In the genomic region with DNA sequence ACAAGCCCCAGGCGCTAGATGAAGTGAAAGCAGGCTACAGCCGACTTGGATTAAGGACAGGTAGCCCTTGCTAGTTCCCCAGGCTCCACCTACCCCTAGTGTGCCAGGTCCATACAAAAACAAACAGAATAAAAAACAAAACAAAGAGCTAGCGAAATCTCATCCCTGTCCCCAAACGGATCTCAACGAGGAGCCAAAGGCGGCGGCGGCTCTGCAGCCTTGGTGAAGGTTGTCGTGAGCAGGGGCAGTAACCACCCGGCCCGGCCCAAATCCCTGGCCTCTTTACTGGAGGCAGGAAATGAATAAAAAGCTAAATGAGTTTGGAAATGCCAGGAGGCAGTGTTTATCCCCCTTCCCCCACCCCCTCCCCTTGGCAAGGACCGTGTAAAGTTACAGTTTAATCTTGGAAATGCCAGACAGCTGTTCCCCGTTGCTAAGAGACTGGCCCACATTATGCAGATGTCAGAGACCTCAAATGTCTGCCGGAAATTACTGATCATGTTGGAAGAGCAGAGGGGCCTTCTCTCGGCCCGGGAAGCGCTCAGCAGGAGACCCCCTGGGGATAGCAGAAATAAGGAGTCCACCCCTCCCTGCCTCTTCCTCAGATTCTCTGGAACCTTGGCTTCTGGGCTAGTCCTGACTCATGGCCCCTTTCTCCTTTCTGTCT, we compare ENCODE assay signal across 8 mouse cellular contexts.
DNase-seq lines count a peak whose midpoint lies in the region; ATAC-seq and TF ChIP-seq lines count a peak whose summit lies in the region.

No protein-coding gene starts in this region.

- peak overlapping the region; percentile 31 for H3K9ac ChIP-seq in forebrain, embryonic 12.5 days
- H3K9ac ChIP-seq in midbrain, embryonic 11.5 days (ENCODE audit: low read length) = peak overlapping the region; percentile 56

- DNase-seq in layer of hippocampus, postnatal 10 days (ENCODE audit: low spot score in 2 of 2) = peak; percentile 56 to 59
- no peak for DNase-seq in layer of hippocampus, adult 9-10 months (ENCODE audit: low spot score)
- peak; percentile 59 for DNase-seq in adrenal gland, adult 8-10 months
- DNase-seq in heart, postnatal 36 days = peak; percentile 59 to 68
- peak; percentile 48 to 55 for DNase-seq in left cerebral cortex, adult 2 months (ENCODE audit: extremely low spot score in 1 of 2, low spot score in 2 of 2)
- peak; percentile 93 for DNase-seq in midbrain, embryonic 11.5 days (ENCODE audit: low spot score, missing footprints)
- DNase-seq in spleen, adult 18-20 months = no peak

- WGBS in forebrain, embryonic 12.5 days = 1% methylated on average over 17 of the region's 17 CpGs
- 3% methylated on average over 17 of the region's 17 CpGs for WGBS in midbrain, embryonic 11.5 days

- no peak for TF ChIP-seq CTCF in left cerebral cortex, adult 2 months (IDR thresholded peaks at IDR 0.05)

- peak overlapping the region; percentile 46 for H3K4me2 ChIP-seq in forebrain, embryonic 12.5 days
- peak overlapping the region; percentile 42 for H3K4me2 ChIP-seq in midbrain, embryonic 11.5 days

- H3K36me3 ChIP-seq in forebrain, embryonic 12.5 days (replicated peaks) = no peaks in the 10 kb centered on the region
- H3K36me3 ChIP-seq in midbrain, embryonic 11.5 days (ENCODE audit: control insufficient read depth, insufficient read depth, low read length) = no peaks in the 10 kb centered on the region

- peaks cover 4% of the 10 kb centered on the region; the same call in 1 of the 2 replicates for H3K27me3 ChIP-seq in forebrain, embryonic 12.5 days
- peaks cover 9% of the 10 kb centered on the region for H3K27me3 ChIP-seq in midbrain, embryonic 11.5 days (ENCODE audit: control insufficient read depth, insufficient read depth, low read length)

- peaks cover 84% of the 10 kb centered on the region for H3K4me1 ChIP-seq in forebrain, embryonic 12.5 days
- H3K4me1 ChIP-seq in midbrain, embryonic 11.5 days (ENCODE audit: control insufficient read depth, insufficient read depth, low read length) = peaks cover 74% of the 10 kb centered on the region

- ATAC-seq in forebrain, embryonic 12.5 days (ENCODE audit: low FRiP score) = peak; percentile 34
- ATAC-seq in midbrain, embryonic 11.5 days (ENCODE audit: low FRiP score) = peak; percentile 28; the same call in 1 of the 2 replicates

- H3K9me3 ChIP-seq in forebrain, embryonic 12.5 days = no peaks in the 10 kb centered on the region
- H3K9me3 ChIP-seq in midbrain, embryonic 11.5 days (ENCODE audit: control insufficient read depth, low read length) = no peaks in the 10 kb centered on the region

- peak overlapping the region; percentile 16; the same call in 1 of the 2 replicates for H3K4me3 ChIP-seq in forebrain, embryonic 12.5 days (replicated peaks)
- no peak overlapping the region for H3K4me3 ChIP-seq in left cerebral cortex, adult 2 months
- no peak overlapping the region for H3K4me3 ChIP-seq in midbrain, embryonic 11.5 days (ENCODE audit: low read depth, low read length)

- intact Hi-C loops in heart, postnatal 36 days (cut with DNase I) = no loop called here
- intact Hi-C loops in left cerebral cortex, adult 2 months (cut with DNase I) = no loop called here

- H3K27ac ChIP-seq in forebrain, embryonic 12.5 days = peak overlapping the region; percentile 98
- peak overlapping the region; percentile 99 for H3K27ac ChIP-seq in left cerebral cortex, adult 2 months
- H3K27ac ChIP-seq in midbrain, embryonic 11.5 days (ENCODE audit: low read depth, low read length) = peak overlapping the region; percentile 91

Comparison
In these comparisons a context has a peak if more than half of its experiments do, and no peak if none do; other contexts are left out.
1. DNase-seq: peak in layer of hippocampus, postnatal 10 days (2 of 2), adrenal gland, adult 8-10 months (single experiment), heart, postnatal 36 days (2 of 2), left cerebral cortex, adult 2 months (2 of 2) and midbrain, embryonic 11.5 days (single experiment); none in layer of hippocampus, adult 9-10 months (single experiment) and spleen, adult 18-20 months (0 of 2).
2. Peak in every context shown above with its lines, with median percentiles within 50 percentile points of each other: H3K27ac ChIP-seq.